Mouse (Mus musculus) kidney, adult 8-10 months (tissue): ENCODE measurements around the gene 2700081O15Rik.

Experiments
- DNase-seq, 2 experiments: peaks; one replicate each; pipeline ENCODE4 v3.0.0; 2022

2700081O15Rik gene

GRCm38 (mm10) chr19:7420841-7421601 lies 3.6 kb downstream of the 2700081O15Rik start:
- no peak for DNase-seq

GRCm38 (mm10) chr19:7421602-7422591 lies 4.5 kb downstream of the 2700081O15Rik start:
- DNase-seq, result no peak

DNA sequence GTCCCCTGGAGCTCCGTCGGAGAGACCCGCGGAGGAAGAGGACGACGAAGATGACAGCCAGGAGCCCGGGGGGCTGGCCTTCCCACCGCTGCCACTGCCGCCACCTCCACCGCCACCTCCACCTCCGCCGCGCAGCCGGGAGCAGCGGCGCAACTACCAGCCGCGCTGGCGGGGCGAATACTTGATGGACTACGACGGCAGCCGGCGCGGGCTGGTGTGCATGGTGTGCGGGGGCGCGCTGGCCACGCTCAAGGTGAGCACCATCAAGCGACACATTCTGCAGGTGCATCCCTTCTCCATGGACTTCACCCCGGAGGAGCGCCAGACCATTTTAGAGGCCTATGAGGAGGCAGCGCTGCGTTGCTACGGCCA lies 5.2 kb downstream of the 2700081O15Rik start:
- DNase-seq, result no peak

DNA sequence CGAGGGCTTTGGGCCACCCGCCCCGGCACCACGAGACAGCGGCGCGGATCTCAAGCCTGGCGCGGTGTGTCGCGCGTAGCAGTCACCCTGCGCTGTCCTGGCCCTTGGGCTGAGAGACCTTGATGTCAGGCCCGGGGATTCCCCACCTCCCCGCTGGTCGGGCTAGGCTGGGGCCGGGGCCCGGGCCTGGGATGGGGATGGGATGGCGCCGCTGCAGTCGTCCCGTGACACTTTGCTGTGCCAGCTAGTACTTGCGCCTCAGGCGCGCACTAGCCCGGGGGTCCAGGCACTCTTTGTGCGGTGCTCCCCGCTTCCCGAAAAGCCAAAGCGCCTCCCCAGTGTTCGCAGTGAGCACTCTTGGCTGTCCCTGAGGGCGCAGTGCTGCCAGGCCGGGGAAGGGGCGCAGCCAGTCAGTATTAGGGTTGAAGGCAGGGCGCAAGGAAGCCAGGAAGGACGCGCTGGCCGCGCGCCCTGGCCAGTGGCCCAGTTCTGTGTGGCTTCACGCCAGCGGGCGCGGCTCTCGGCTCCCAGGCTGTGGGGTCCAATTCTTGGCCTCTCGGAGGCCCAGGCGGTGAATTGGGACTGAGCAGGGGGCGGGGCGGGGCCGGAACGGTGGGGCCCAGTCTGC lies 5.7 kb downstream of the 2700081O15Rik start:
- DNase-seq, result peak; percentile 91 to 93

GRCm38 (mm10) chr19:7423656-7424030 lies 6.2 kb downstream of the 2700081O15Rik start:
- DNase-seq, result no peak

- DNase-seq, result no peak
These were observed 6.7 kb downstream of the 2700081O15Rik start for GRCm38 (mm10) chr19:7424131-7424530.

DNA sequence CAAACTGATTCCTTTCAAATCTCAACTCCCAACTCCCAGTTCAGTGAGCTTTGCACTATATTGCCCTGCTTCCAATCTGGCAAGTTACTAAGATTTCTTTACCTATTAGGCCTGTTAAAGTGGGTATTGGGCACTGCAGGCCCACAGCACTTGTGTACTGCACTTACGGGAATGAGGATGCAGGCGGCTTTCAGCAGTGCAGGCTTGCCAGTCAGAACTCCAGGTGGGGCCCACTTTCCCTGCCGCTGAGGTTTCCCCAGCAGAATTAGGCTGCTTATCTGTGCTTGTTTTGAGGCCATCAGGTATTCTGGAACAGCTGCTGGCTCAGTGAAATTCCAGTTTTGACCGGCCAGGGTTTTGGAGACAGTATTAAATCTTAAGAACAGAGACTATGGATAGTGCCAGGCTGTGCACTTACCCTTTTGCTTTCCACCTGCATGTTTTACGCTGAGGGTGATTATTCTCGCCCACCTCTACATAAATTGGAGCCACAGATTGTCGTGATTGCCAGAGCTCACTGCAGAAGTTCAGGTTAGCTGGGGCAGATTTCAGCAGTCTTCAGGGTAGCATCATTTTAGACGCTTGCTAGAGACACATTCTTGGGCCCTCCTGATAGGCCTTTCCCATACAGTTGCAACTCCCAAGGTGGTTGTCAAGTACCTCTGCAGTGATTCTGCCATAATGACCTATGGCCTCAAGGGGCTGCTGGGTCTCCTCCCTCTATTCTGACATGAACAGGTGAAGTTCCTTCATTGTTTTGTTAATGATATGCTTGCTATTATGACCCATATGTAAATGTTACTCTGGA lies 7.4 kb downstream of the 2700081O15Rik start:
- no peak for DNase-seq

DNA sequence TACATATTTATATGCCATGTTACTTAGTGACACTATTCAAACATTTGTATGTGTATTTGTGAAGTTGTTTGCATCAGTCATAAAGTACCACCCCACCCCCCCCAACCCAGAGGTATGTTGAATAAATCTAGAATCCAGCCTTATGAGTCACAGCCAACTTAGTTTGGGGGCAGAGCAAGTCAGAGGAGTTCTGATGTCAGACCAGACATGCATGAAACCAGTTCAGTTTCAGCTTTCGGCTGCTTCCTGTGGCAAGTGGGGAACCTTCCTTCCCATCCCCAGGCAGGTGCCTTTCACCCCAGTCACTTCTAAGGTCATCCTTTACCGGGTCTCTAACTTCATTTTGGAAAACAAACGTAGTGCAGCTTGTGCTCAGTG lies 8.0 kb downstream of the 2700081O15Rik start:
- DNase-seq, result no peak

DNA sequence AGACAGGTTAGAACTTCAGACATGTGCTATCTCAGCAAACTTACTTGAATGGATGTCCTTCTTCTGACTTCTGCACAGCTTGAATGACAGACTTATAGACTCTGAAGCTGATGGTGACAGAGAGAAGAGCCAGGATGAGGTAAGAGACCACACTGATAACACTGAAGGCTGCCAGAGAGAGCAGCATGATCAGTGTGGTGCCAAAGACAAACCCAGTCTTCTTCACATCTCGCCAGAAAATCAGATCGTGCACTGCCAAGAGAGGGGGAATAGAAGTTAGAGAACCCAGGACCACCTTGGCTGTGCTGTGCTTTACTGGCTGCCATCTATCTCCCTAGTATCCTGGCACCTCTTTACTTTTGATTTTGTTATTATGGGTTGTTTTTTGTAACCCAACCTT lies 17.5 kb downstream of the 2700081O15Rik start:
- no peak for DNase-seq

GRCm38 (mm10) chr19:7436061-7436970 lies 18.9 kb downstream of the 2700081O15Rik start:
- peak in 1 of 2 experiments; percentile 41 for DNase-seq

DNA sequence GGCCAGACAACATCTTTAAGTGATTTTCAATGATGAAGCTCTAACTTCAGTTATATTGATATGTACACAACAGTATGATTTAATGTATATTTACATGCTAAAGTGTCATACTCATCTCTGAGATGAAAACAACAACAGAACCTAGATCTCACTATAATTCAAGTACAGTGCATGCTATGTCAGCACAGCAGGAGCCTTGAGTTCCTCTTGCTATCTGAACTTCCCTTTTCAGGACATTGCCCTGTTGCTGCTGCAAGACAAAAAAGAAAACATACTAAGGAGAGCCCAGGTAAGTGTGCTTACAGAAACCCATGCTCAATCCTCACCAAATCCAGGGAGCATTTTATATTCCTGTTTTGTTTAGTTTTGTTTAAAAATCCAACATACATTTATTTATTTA lies 20.9 kb downstream of the 2700081O15Rik start:
- no peak for DNase-seq

- peak in 1 of 2 experiments; percentile 69 for DNase-seq
These were observed 24.1 kb downstream of the 2700081O15Rik start for GRCm38 (mm10) chr19:7441493-7441892.

DNA sequence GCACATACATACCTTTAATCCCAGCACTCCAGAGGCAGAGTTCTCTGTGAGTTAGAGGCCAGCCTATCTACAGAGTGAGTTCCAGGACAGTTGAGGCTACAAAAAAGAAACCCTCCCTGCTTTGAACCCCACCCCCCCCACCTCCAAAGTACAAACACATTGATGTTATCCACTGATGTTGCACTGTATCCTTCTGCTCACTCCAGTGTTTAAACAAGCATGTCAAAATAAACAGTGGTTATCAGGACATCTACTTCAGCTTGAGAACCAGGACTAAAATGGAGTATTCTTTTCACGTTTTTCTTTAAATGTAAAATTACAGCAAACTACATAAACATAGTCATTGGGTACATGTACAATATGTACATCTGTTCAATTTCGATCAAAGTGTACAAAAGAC lies 27.7 kb downstream of the 2700081O15Rik start:
- no peak for DNase-seq

GRCm38 (mm10) chr19:7445596-7445995 lies 28.2 kb downstream of the 2700081O15Rik start:
- DNase-seq, result no peak

- no peak for DNase-seq
These were observed 39.4 kb downstream of the 2700081O15Rik start for GRCm38 (mm10) chr19:7456803-7457202.

DNA sequence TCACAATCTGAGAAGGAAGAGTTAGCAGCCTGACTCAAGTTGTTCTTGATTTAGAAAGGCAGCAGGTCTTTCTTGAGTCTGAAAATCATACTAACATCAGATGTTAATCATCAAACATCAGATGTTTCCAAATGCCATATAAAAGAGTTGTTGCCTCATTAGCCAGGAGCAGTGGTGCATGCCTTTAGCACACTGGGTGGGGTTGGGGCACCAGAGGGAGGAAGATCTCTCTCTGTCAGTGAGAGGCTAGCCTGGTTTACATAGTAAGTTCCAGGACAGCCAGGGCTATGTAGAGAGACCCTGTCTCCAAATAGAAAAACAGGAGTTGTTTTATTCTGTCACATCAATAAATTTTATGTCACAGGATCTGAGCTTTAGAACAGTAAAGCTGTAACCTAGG lies 41.5 kb downstream of the 2700081O15Rik start:
- DNase-seq, result peak in 1 of 2 experiments; percentile 33

DNA sequence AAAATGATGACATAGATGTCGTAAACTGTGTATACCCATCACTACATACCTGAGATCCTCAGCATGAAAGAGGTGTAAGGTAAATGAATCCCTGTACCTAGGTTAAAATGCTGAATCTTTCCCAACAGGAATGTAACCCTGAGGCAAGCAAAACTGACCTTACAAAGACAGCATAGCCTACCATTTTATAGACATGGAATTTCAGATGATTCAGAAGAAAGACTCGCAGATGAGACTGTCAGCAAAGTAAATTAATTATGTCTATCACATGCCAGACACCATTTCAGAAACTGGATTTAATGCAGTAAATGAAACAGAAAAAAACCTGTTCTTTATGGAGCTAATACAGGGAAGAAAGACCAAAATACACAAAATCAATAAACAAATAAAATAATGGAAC lies 41.9 kb downstream of the 2700081O15Rik start:
- no peak for DNase-seq

DNA sequence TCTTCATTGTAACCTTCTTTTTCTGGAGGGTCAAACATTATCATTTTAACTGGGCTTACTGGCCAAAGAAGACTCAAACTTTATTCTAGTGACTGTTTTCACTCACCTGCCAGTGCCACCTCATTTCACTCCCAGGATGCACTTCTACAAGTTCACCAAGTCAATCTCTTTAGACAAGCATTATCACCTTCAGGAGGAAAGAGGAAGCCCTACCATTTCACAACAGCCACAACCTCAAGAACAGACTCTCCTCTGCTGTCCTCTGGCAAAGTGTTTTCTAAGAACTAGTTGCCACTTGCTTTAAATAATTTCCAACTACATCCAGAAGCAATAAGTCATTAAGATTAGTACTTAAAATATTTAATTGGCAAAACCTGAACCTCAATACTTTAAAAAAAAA lies 50.5 kb downstream of the 2700081O15Rik start:
- DNase-seq, result no peak

- no peak for DNase-seq
These were observed 53.2 kb downstream of the 2700081O15Rik start for GRCm38 (mm10) chr19:7470643-7471042.
